Mouse (Mus musculus): ENCODE results near the gene Fgf2. TPM values are rescaled to one million over a fixed set of nuclear protein-coding genes. Genes with fewer than 3 reads are reported as not detected.

The Fgf2 gene
- total and polyA plus RNA-seq, 2 experiments from 2014 or later: 0.57 to 1.9 TPM

- H3K4me3 ChIP-seq (ENCODE audit: low read depth, low read length): peak within 1 kb of the TSS; percentile 53
- no peaks in the 10 kb centered on the region for H3K36me3 ChIP-seq (ENCODE audit: insufficient read depth, low read length)
- H3K27ac ChIP-seq (ENCODE audit: low read depth, low read length): peak within 1 kb of the TSS; percentile 65
- WGBS: under 1% methylated on average over 53 of the region's 54 CpGs
- DNase-seq (ENCODE audit: low spot score): peak; percentile 97
- H3K4me2 ChIP-seq (ENCODE audit: low read depth, low read length, poor library complexity, severe bottlenecking): peak within 1 kb of the TSS; percentile 78
- 0 out of 2 replicates have a peak, but pooled peaks cover 4% of the 10 kb centered on the region for H3K4me1 ChIP-seq (ENCODE audit: insufficient read depth, low read length)
- ATAC-seq (ENCODE audit: low FRiP score): peak; percentile 100
- peak within 1 kb of the TSS; percentile 70 for H3K9ac ChIP-seq (replicated peaks; ENCODE audit: low read length, poor library complexity, severe bottlenecking)
- H3K9me3 ChIP-seq (ENCODE audit: low read length): no peaks in the 10 kb centered on the region
- no peak for TF ChIP-seq CTCF (IDR thresholded peaks at IDR 0.05)
- no peaks in the 10 kb centered on the region for H3K27me3 ChIP-seq (ENCODE audit: insufficient read depth, low read length)
These were observed 35.7 kb upstream of the Fgf2 start, which contains the start of the genes Bbs12 and Cetn4 for GRCm38 (mm10) chr3:37312370-37312941. Bbs12 (plus strand) TSS chr3:37312554. Cetn4 (minus strand) TSS chr3:37312708.

GRCm38 (mm10) chr3:37313371-37313770, 34.8 kb upstream of the Fgf2 start:
- DNase-seq (ENCODE audit: low spot score) (no peak), ATAC-seq (ENCODE audit: low FRiP score) (no peak)
- H3K27ac ChIP-seq (ENCODE audit: low read depth, low read length): no peak overlapping the region
- no peak for TF ChIP-seq CTCF (IDR thresholded peaks at IDR 0.05)
- H3K4me2 ChIP-seq (ENCODE audit: low read depth, low read length, poor library complexity, severe bottlenecking): peak overlapping the region; percentile 78
- no peaks in the 10 kb centered on the region for H3K27me3 ChIP-seq (ENCODE audit: insufficient read depth, low read length)
- no peaks in the 10 kb centered on the region for H3K36me3 ChIP-seq (ENCODE audit: insufficient read depth, low read length)
- H3K9me3 ChIP-seq (ENCODE audit: low read length): no peaks in the 10 kb centered on the region
- no peak overlapping the region for H3K9ac ChIP-seq (replicated peaks; ENCODE audit: low read length, poor library complexity, severe bottlenecking)
- peak overlapping the region; percentile 53 for H3K4me3 ChIP-seq (ENCODE audit: low read depth, low read length)
- 29% methylated on average over 1 of the region's 1 CpGs for WGBS
- H3K4me1 ChIP-seq (ENCODE audit: insufficient read depth, low read length): 0 out of 2 replicates have a peak, but pooled peaks cover 4% of the 10 kb centered on the region

GRCm38 (mm10) chr3:37316233-37316632, 31.9 kb upstream of the Fgf2 start:
- Histone ChIP-seq H3K4me1 (ENCODE audit: insufficient read depth, low read length) (0 out of 2 replicates have a peak, but pooled peaks cover 4% of the 10 kb centered on the region), H3K4me3 (ENCODE audit: low read depth, low read length) (no peak overlapping the region), H3K27ac (ENCODE audit: low read depth, low read length) (no peak overlapping the region), H3K9ac (replicated peaks; ENCODE audit: low read length, poor library complexity, severe bottlenecking) (no peak overlapping the region), H3K27me3 (ENCODE audit: insufficient read depth, low read length) (no peaks in the 10 kb centered on the region), H3K9me3 (ENCODE audit: low read length) (no peaks in the 10 kb centered on the region), H3K4me2 (ENCODE audit: low read depth, low read length, poor library complexity, severe bottlenecking) (no peak overlapping the region), H3K36me3 (ENCODE audit: insufficient read depth, low read length) (0 out of 2 replicates have a peak, but pooled peaks cover 7% of the 10 kb centered on the region)
- no peak for ATAC-seq (ENCODE audit: low FRiP score)
- DNase-seq (ENCODE audit: low spot score): no peak
- TF ChIP-seq CTCF (IDR thresholded peaks at IDR 0.05): no peak
- WGBS: 98% methylated on average over 1 of the region's 1 CpGs

- peak; percentile 70 for TF ChIP-seq CTCF (IDR thresholded peaks at IDR 0.05)
- Histone ChIP-seq H3K36me3 (ENCODE audit: insufficient read depth, low read length) (0 out of 2 replicates have a peak, but pooled peaks cover 7% of the 10 kb centered on the region), H3K4me1 (ENCODE audit: insufficient read depth, low read length) (no peaks in the 10 kb centered on the region), H3K4me2 (ENCODE audit: low read depth, low read length, poor library complexity, severe bottlenecking) (no peak overlapping the region), H3K9ac (replicated peaks; ENCODE audit: low read length, poor library complexity, severe bottlenecking) (no peak overlapping the region), H3K27me3 (ENCODE audit: insufficient read depth, low read length) (no peaks in the 10 kb centered on the region), H3K4me3 (ENCODE audit: low read depth, low read length) (no peak overlapping the region), H3K9me3 (ENCODE audit: low read length) (no peaks in the 10 kb centered on the region), H3K27ac (ENCODE audit: low read depth, low read length) (no peak overlapping the region)
- DNase-seq (ENCODE audit: low spot score): peak; percentile 44
- WGBS: 52% methylated on average over 3 of the region's 3 CpGs
- no peak for ATAC-seq (ENCODE audit: low FRiP score)
These were observed 23.8 kb upstream of the Fgf2 start for GRCm38 (mm10) chr3:37324310-37324709.

GRCm38 (mm10) chr3:37325317-37326112, 22.6 kb upstream of the Fgf2 start:
- TF ChIP-seq CTCF (IDR thresholded peaks at IDR 0.05): no peak
- no peak overlapping the region for H3K4me3 ChIP-seq (ENCODE audit: low read depth, low read length)
- H3K4me2 ChIP-seq (ENCODE audit: low read depth, low read length, poor library complexity, severe bottlenecking): no peak overlapping the region
- no peaks in the 10 kb centered on the region for H3K27me3 ChIP-seq (ENCODE audit: insufficient read depth, low read length)
- 0 out of 2 replicates have a peak, but pooled peaks cover under 1% of the 10 kb centered on the region for H3K36me3 ChIP-seq (ENCODE audit: insufficient read depth, low read length)
- no peak overlapping the region for H3K27ac ChIP-seq (ENCODE audit: low read depth, low read length)
- H3K4me1 ChIP-seq (ENCODE audit: insufficient read depth, low read length): no peaks in the 10 kb centered on the region
- DNase-seq (ENCODE audit: low spot score) (no peak), ATAC-seq (ENCODE audit: low FRiP score) (no peak)
- no peak overlapping the region for H3K9ac ChIP-seq (replicated peaks; ENCODE audit: low read length, poor library complexity, severe bottlenecking)
- H3K9me3 ChIP-seq (ENCODE audit: low read length): no peaks in the 10 kb centered on the region
- 91% methylated on average over 5 of the region's 5 CpGs for WGBS

GRCm38 (mm10) chr3:37326627-37327026, 21.5 kb upstream of the Fgf2 start:
- Histone ChIP-seq H3K36me3 (ENCODE audit: insufficient read depth, low read length) (no peaks in the 10 kb centered on the region), H3K9ac (replicated peaks; ENCODE audit: low read length, poor library complexity, severe bottlenecking) (no peak overlapping the region), H3K27me3 (ENCODE audit: insufficient read depth, low read length) (no peaks in the 10 kb centered on the region), H3K4me3 (ENCODE audit: low read depth, low read length) (no peak overlapping the region), H3K9me3 (ENCODE audit: low read length) (no peaks in the 10 kb centered on the region), H3K27ac (ENCODE audit: low read depth, low read length) (no peak overlapping the region), H3K4me1 (ENCODE audit: insufficient read depth, low read length) (no peaks in the 10 kb centered on the region), H3K4me2 (ENCODE audit: low read depth, low read length, poor library complexity, severe bottlenecking) (no peak overlapping the region)
- DNase-seq (ENCODE audit: low spot score) (no peak), ATAC-seq (ENCODE audit: low FRiP score) (no peak)
- WGBS: 95% methylated on average over 3 of the region's 3 CpGs
- no peak for TF ChIP-seq CTCF (IDR thresholded peaks at IDR 0.05)

Measured in midbrain, postnatal 0 days (tissue).